Mouse (Mus musculus): ENCODE data around the gene B430306N03Rik.

- no peak for TF ChIP-seq CTCF (IDR thresholded peaks at IDR 0.05; ENCODE audit: low read depth)
- TF ChIP-seq EP300 (IDR thresholded peaks at IDR 0.05; ENCODE audit: low read depth): no peak
Observed at GRCm38 (mm10) chr17:48293500-48294194, 22.3 kb upstream of the B430306N03Rik start.

Measured in heart, postnatal 0 days (tissue).